Mouse (Mus musculus): Measurements from ENCODE around the gene Olfr902. TPM values are rescaled to one million over a fixed set of nuclear protein-coding genes. Genes with fewer than 3 reads are reported as not detected.
"Not testable (repeated sequence)": the region's sequence is repeated elsewhere in the genome, so short reads cannot be mapped to it uniquely, and the experiment has no call there.

The Olfr902 gene
- polyA plus RNA-seq (2015; fragmentation: Nextera tagmentation; extraction: Ambion mirVana) = not detected in 2 replicates

GRCm38 (mm10) chr9:38447352-38447751 is at the start of gene Olfr902:
TSS of gene Olfr902 (plus strand) at chr9:38447652.
- Histone ChIP-seq H3K27me3 (no peaks in the 10 kb centered on the region), H3K27ac (no peak within 1 kb of the TSS), H3K9ac (no peak within 1 kb of the TSS), H3K9me3 (replicated peaks) (no peaks in the 10 kb centered on the region), H3K4me3 (no peak within 1 kb of the TSS), H3K36me3 (no peaks in the 10 kb centered on the region), H3K4me2 (no peak within 1 kb of the TSS), H3K4me1 (replicated peaks) (no peaks in the 10 kb centered on the region)
- ATAC-seq (replicated peaks; ENCODE audit: insufficient number of reproducible peaks, insufficient read depth, low FRiP score, low read depth) = no peak
- WGBS = 86% methylated on average over 5 of the region's 5 CpGs

DNA sequence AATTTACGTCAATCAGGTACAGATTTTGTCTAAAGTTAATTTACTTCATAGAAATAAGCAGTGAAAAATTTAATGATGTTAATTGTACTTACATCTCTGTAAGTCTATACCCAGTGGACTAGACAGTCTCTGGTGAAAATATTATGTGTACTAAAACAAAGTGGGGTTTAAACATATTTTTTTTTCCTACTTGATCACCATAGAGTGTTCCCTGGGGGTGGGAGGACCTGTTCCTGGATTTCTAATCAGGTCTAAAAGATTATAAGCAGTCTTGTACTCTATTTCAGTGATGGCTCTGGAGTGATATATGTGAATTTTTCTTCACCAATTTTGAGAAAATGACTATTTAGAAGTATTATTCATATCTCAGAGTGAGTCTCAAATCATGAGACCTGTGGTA is 46.1 kb upstream of the Olfr902 start, which contains the start of gene Olfr147:
TSS of gene Olfr147 (plus strand) at position 301 of the 400 bp plus-strand sequence.
- no peak within 1 kb of the TSS for H3K4me2 ChIP-seq
- H3K4me1 ChIP-seq (replicated peaks) = no peaks in the 10 kb centered on the region
- H3K9me3 ChIP-seq (replicated peaks) = no peaks in the 10 kb centered on the region
- H3K27ac ChIP-seq = no peak within 1 kb of the TSS
- no peak for ATAC-seq (replicated peaks; ENCODE audit: insufficient number of reproducible peaks, insufficient read depth, low FRiP score, low read depth)
- no peaks in the 10 kb centered on the region for H3K27me3 ChIP-seq
- H3K4me3 ChIP-seq = no peak within 1 kb of the TSS
- H3K9ac ChIP-seq = no peak within 1 kb of the TSS
- WGBS = 65% methylated on average over 1 of the region's 1 CpGs
- no peaks in the 10 kb centered on the region for H3K36me3 ChIP-seq

DNA sequence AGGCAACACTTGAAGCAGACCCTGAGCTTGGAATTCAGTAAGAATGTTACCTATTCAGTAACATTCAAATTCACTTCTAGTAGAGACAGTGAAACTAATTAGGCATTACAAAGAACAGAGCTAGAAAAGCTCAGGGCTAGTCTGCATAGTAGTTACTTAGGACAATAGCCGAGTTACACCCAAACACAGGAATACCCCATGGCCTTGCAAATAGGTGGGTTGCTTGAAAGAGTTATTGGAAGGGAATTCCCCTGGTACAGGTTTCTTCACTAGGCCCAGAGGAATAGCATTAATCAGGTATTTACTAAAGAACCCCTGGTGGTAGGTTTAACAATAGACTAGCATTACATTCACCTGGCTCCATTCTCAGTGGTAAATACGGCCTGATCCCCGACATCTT is 40.0 kb upstream of the Olfr902 start:
- H3K4me1 ChIP-seq (replicated peaks); H3K36me3 ChIP-seq; H3K27ac ChIP-seq; H3K9ac ChIP-seq; ATAC-seq (replicated peaks; ENCODE audit: insufficient number of reproducible peaks, insufficient read depth, low FRiP score, low read depth); H3K27me3 ChIP-seq; H3K4me3 ChIP-seq; H3K9me3 ChIP-seq (replicated peaks); H3K4me2 ChIP-seq: not testable (repeated sequence)
- WGBS = 87% methylated on average over 3 of the region's 3 CpGs

DNA sequence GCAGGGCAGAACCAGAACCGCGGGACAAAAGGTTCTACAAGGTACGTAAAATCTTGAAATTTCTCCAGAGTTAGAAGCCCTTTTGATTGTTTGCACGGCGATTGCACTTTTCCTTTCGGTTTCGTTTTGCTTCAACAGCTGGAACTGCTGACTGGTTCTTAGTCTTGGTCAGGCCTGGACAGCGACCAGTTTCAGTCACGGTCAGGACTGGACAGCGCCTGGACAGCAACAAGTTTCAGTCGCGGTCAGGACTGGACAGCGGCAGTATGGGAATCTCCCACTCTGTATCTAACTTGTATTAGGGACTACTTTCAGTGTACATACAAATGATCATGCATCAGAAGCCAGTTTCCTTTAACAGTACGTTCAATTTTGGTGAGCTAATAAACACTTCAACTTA is 34.0 kb upstream of the Olfr902 start:
- H3K9me3 ChIP-seq (replicated peaks); ATAC-seq (replicated peaks; ENCODE audit: insufficient number of reproducible peaks, insufficient read depth, low FRiP score, low read depth); H3K4me1 ChIP-seq (replicated peaks); H3K36me3 ChIP-seq; H3K27me3 ChIP-seq; H3K9ac ChIP-seq; H3K4me3 ChIP-seq; H3K4me2 ChIP-seq; H3K27ac ChIP-seq: not testable (repeated sequence)
- WGBS = 87% methylated on average over 14 of the region's 14 CpGs

DNA sequence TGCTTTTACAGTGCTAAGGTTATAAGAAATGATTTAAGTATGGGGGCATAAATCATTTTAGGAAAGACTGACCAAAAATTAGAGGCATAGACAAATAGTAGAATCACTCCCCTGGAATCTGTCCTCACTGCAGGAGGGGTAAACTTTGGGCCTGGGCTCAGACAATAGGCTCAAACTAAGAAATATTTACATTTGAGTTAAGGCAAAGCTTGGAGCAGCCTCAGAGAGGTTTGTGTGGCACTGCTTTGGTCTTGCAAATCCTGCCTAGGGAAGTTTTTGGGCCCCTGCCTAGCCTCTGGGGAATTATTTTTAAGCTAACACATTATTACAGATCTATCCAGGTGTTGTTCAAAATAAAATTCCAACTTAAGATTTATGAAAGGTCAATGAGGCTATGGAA is 23.7 kb upstream of the Olfr902 start:
- no peak overlapping the region for H3K4me3 ChIP-seq
- H3K27ac ChIP-seq = no peak overlapping the region
- H3K36me3 ChIP-seq = no peaks in the 10 kb centered on the region

DNA sequence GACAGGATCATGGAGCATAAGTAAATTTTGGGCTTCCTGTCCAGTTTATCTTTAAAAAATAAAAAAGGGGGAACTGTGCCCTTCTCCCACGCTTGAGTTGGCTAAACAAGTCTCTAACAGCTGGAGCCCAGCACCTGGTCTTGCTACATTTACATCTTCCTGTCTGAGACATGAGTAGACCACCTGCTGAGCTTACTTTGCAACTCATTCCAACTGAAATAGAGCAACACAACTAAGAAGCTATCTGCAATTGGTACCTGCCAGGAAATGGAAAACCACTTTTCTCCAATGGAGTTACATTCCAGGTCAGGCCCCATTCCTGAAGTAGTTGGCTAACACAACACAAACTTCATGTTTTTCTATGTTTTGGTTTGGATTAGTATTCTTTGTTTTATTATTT is 20.4 kb upstream of the Olfr902 start:
- no peaks in the 10 kb centered on the region for H3K27me3 ChIP-seq
- H3K4me3 ChIP-seq = no peak overlapping the region
- 38% methylated on average over 1 of the region's 1 CpGs for WGBS
- H3K9me3 ChIP-seq (replicated peaks) = no peaks in the 10 kb centered on the region
- no peak for ATAC-seq (replicated peaks; ENCODE audit: insufficient number of reproducible peaks, insufficient read depth, low FRiP score, low read depth)
- H3K27ac ChIP-seq = no peak overlapping the region
- no peak overlapping the region for H3K9ac ChIP-seq
- no peaks in the 10 kb centered on the region for H3K4me1 ChIP-seq (replicated peaks)
- H3K36me3 ChIP-seq = no peaks in the 10 kb centered on the region
- no peak overlapping the region for H3K4me2 ChIP-seq

More for the DNA sequence above, 23.7 kb upstream of the Olfr902 start:
- Histone ChIP-seq H3K4me2 (no peak overlapping the region), H3K9ac (no peak overlapping the region), H3K4me1 (replicated peaks) (no peaks in the 10 kb centered on the region), H3K9me3 (replicated peaks) (no peaks in the 10 kb centered on the region), H3K27me3 (no peaks in the 10 kb centered on the region)
- no peak for ATAC-seq (replicated peaks; ENCODE audit: insufficient number of reproducible peaks, insufficient read depth, low FRiP score, low read depth)

- no peak within 1 kb of the TSS for H3K4me2 ChIP-seq
- H3K36me3 ChIP-seq = no peaks in the 10 kb centered on the region
- no peak within 1 kb of the TSS for H3K4me3 ChIP-seq
- H3K4me1 ChIP-seq (replicated peaks) = no peaks in the 10 kb centered on the region
- ATAC-seq (replicated peaks; ENCODE audit: insufficient number of reproducible peaks, insufficient read depth, low FRiP score, low read depth) = no peak
- no peaks in the 10 kb centered on the region for H3K27me3 ChIP-seq
- H3K9ac ChIP-seq = no peak within 1 kb of the TSS
- H3K9me3 ChIP-seq (replicated peaks) = no peaks in the 10 kb centered on the region
- H3K27ac ChIP-seq = no peak within 1 kb of the TSS
- WGBS = 67% methylated on average over 1 of the region's 1 CpGs
Measured at GRCm38 (mm10) chr9:38429155-38429554, 18.3 kb upstream of the Olfr902 start, which contains the start of gene Olfr901. TSS of gene Olfr901 (plus strand) at chr9:38429455.

- Histone ChIP-seq H3K4me1 (replicated peaks) (no peaks in the 10 kb centered on the region), H3K27ac (no peak within 1 kb of the TSS), H3K9ac (no peak within 1 kb of the TSS), H3K27me3 (no peaks in the 10 kb centered on the region), H3K9me3 (replicated peaks) (no peaks in the 10 kb centered on the region), H3K36me3 (no peaks in the 10 kb centered on the region), H3K4me3 (no peak within 1 kb of the TSS), H3K4me2 (no peak within 1 kb of the TSS)
- no peak for ATAC-seq (replicated peaks; ENCODE audit: insufficient number of reproducible peaks, insufficient read depth, low FRiP score, low read depth)
Measured at GRCm38 (mm10) chr9:38462844-38463243, 15.4 kb downstream of the Olfr902 start, which contains the start of gene Olfr904. TSS of gene Olfr904 (plus strand) at chr9:38463144.

DNA sequence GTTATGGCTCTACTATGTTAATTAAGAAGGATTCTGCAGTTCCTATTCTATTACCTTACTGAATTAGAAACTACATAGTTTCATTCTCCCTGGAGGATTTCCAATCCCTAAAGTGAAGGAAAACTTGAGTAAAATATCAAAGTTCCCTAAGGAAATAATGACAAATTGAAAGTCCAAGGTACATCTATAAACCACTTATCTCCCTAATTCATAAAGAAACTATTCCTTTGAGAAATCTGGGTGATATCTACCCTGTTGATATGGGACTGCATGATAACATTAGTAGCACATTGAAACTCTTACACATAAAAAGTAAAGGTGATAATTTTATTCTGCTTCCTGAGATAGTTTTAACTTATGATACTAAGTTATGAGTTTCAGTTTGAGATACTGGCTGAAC is 23.4 kb downstream of the Olfr902 start, which contains the start of gene Olfr905:
TSS of gene Olfr905 (plus strand) at position 301 of the 400 bp plus-strand sequence.
- no peaks in the 10 kb centered on the region for H3K9me3 ChIP-seq (replicated peaks)
- H3K4me3 ChIP-seq = no peak within 1 kb of the TSS
- H3K4me1 ChIP-seq (replicated peaks) = no peaks in the 10 kb centered on the region
- no peaks in the 10 kb centered on the region for H3K27me3 ChIP-seq
- no peaks in the 10 kb centered on the region for H3K36me3 ChIP-seq
- H3K4me2 ChIP-seq = no peak within 1 kb of the TSS
- no peak within 1 kb of the TSS for H3K27ac ChIP-seq
- no peak for ATAC-seq (replicated peaks; ENCODE audit: insufficient number of reproducible peaks, insufficient read depth, low FRiP score, low read depth)
- no peak within 1 kb of the TSS for H3K9ac ChIP-seq

- Histone ChIP-seq H3K9me3 (replicated peaks) (no peaks in the 10 kb centered on the region), H3K4me3 (no peak within 1 kb of the TSS), H3K27me3 (no peaks in the 10 kb centered on the region), H3K36me3 (no peaks in the 10 kb centered on the region), H3K9ac (no peak within 1 kb of the TSS), H3K27ac (no peak within 1 kb of the TSS), H3K4me1 (replicated peaks) (no peaks in the 10 kb centered on the region), H3K4me2 (no peak within 1 kb of the TSS)
- no peak for ATAC-seq (replicated peaks; ENCODE audit: insufficient number of reproducible peaks, insufficient read depth, low FRiP score, low read depth)
- WGBS = 72% methylated on average over 3 of the region's 3 CpGs
Measured at GRCm38 (mm10) chr9:38486785-38487184, 39.3 kb downstream of the Olfr902 start, which contains the start of gene Olfr906. TSS of gene Olfr906 (plus strand) at chr9:38487085.

DNA sequence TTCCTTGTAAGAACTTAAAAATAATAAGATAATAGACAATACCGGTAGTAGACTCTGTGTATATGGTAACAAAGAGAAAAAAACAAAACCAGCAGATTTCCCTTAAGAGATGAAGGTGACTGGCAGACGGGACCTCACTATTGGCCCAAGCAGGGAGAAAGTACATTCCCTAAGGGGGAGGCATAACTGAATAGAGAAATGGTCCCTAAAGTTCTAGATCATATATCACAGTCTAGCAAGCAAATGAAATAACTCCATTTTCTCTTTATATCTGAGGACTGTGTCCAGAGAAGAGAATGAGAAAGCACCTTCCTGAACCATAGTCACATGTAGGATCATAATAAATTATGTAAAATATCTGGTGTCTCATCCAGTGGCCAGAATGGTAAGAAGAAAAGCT is 48.0 kb downstream of the Olfr902 start, which contains the start of gene Olfr907:
TSS of gene Olfr907 (plus strand) at position 301 of the 400 bp plus-strand sequence.
- WGBS = 71% methylated on average over 2 of the region's 2 CpGs
- H3K4me1 ChIP-seq (replicated peaks) = no peaks in the 10 kb centered on the region
- H3K36me3 ChIP-seq = no peaks in the 10 kb centered on the region
- no peaks in the 10 kb centered on the region for H3K27me3 ChIP-seq
- no peak within 1 kb of the TSS for H3K4me3 ChIP-seq
- ATAC-seq (replicated peaks; ENCODE audit: insufficient number of reproducible peaks, insufficient read depth, low FRiP score, low read depth) = no peak
- no peaks in the 10 kb centered on the region for H3K9me3 ChIP-seq (replicated peaks)
- H3K4me2 ChIP-seq = no peak within 1 kb of the TSS
- no peak within 1 kb of the TSS for H3K27ac ChIP-seq
- no peak within 1 kb of the TSS for H3K9ac ChIP-seq

Measured in heart, embryonic 15.5 days (tissue).